Mouse (Mus musculus) c-Kit-positive CD71-positive TER-119-negative erythroid progenitor cells, embryonic 14.5 days (primary cell): ENCODE results near the gene Gabrp.

ENCODE experiments used
- DNase-seq: peaks from one replicate; pipeline ENCODE4 v3.0.0-alpha.2; 2013; ENCODE audit warnings: low read depth

Gabrp gene

DNA sequence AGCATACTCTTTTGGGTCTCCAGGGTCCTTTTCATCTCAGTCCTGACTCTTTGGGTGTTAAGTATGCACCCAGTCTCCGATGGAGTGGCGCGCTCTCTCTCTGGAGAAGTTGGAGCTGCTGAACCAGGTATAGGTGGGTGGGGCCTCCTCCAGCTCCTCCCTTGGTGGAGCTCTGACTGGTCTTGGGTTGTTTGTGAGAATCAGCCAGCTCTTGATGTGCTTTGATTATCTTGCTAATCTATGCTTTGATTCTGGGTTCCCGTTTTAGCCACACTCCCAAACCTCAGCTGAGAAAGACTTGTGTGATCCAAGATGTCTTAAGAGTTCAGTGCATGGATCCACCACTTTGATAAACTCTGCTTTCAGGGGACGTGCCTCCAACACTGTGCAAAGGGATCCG, at the start of gene Gabrp:
Gabrp (minus strand) TSS at position 101 of the 400 bp plus-strand sequence.
- no peak for DNase-seq

DNA sequence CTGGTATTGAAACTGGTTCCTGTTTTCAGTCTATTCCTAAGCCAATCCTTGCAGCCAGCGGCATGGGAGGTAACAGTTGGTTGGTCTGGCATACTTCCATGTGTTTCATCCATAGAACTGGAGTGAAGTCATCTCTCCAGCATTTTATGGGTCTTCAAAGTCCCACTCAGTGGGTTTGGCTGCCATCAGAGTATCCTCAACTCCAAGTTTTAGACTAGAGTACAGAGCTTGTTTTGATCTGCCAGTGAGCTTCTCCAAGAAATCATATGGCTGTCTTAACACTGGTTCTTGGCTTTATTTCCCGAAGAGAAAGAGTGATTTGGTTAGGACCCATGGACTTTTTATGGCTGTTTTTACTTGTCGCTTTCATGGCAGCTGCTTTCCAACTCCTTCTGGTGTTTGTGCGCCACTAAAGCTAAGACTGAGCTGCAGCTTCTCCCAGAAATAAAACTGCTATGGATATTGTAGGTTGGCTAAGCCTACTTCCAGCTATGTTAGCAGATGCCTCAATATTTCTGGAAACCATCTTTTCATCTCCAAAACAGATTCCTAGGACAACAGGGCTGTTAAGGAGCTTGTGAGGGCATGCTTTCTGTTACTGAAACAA, 48.5 kb upstream of the Gabrp start:
- DNase-seq: no peak

DNA sequence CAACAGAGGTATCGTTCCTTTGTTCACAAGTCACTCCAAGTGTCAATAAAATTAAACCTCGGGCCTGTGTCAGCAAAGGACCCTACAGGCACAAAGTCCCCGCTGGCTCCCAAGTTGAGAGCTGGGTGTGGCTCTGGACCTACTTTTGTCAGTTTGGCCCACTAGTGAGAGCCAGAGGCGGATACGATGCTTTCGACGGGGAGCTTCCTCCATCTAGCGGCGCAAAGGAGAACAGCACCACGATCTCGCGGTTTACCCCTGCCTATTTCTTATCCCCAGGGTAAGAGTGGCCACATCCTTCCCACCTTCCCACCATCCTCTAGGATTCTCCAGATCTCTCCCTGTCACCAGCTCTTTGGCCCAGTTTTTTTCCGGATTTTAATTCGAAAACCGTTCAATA, 35.5 kb upstream of the Gabrp start:
- peak; percentile 24 for DNase-seq

DNA sequence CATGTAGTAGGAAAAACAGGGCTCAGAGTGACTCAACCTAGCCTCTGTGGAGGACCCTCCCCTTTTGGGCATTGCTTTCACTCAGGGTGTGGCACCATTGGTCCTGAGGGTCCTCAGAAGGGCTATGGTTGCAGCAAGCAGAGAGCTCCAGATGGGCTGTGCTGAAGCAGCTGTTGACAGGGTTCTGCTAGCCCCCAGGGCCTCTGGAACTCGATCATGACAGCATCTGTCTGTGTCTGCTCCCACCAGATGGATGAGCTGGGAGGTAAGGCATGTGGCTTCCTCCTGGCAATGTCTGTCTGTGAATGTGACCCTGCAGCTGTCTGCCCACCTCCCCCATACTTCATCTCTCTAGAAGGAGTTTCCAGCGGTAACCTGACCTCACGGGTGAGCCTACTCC, 29.0 kb upstream of the Gabrp start:
- no peak for DNase-seq

DNA sequence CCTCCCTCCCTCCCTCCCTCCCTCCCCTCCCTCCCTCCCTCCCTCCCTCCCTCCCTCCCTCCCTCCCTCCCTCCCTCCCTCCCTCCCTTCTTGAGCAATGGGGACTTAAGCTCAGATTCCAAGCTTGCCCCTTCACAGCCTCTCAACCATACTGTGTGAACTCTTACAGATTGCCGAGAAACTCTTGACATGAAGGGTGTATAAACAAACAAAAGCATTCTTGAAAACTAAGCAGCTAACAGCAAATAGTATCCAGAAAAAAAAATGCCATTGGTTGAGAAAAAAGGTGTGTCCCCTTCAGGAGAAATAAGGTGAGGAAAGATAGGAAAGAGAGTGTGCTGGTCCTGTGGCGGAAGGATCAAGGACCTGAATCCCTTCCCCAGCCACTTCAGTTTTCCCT, 24.4 kb upstream of the Gabrp start:
- DNase-seq: no peak

DNA sequence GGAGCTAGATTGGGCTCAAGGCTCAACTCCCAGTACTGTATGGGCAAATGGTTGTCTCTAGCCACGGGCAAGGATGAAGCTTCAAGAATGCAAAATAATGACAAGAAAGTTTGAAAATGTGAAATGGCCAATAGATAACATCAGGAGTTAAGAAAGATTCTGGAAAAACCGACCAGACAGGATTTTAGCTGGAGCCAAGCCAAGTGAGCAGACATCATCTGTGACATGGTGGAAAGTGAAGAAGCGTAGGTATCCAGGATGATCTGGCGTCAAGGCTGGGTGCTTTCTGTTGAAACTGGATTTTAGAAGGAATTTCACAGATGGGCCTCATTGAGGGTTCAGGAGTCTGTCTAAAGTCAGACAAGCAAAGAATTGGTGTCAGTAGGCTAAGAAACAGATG, 20.2 kb upstream of the Gabrp start, which contains the start of gene D130052B06Rik:
D130052B06Rik (plus strand) TSS at position 317 of the 400 bp plus-strand sequence.
- no peak for DNase-seq

DNA sequence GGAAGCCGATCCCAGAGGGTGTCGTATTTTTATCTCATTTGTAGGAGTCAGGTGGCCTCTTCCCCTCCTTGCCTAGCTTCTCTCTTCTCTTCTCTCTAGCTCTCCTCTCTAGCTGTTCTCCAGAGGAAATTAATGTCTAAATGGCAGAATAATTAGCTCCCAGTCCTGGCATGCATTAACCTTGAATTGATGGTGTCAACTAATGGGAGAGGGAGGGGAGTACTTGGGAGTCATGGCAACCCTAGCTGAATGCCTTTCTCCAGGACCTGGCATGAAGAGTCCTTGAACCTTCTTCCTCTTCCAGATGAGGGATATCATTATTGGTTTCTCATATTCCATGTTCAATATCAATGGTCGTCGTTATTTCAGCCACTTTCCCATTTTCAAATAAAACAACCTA, 17.9 kb upstream of the Gabrp start:
- DNase-seq: no peak

DNA sequence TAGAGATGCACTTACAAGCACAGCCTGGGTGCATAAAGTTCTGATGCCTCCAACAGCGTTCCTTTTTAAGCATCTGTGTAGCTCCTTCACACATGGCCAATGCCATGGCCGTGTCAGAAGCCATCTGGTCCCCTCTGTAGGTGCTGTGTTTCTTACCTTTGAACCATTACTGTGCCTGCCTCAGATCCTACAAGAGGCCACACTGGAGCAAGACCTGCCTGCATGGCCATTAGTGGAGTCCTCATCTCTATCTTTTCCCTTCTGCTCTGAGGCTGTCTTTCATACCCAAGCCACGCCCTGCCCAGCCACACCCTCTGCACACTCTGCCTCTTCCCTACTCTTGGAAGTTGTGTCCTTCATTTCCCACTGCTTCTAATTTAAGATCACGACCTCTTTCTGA, 14.1 kb upstream of the Gabrp start:
- DNase-seq: no peak

DNA sequence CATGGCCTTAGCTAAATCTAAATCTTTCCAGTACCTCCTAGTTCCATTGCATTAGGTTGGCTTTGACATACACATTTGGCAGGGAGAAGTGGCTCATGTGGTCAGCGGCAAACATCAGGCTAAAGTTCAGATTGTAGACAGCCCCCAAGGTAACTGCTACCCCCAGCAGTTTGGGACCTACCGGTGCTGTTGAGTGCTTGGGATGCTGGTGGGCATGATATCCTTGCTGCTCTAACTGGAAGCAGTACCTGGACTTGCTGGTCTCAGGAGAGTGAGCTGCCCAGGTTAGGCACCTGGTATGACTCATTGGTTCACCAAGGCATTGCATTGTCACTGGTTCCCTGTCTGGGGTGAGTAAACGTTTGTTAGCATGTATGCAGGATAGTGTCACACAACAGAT, 12.0 kb upstream of the Gabrp start:
- no peak for DNase-seq

DNA sequence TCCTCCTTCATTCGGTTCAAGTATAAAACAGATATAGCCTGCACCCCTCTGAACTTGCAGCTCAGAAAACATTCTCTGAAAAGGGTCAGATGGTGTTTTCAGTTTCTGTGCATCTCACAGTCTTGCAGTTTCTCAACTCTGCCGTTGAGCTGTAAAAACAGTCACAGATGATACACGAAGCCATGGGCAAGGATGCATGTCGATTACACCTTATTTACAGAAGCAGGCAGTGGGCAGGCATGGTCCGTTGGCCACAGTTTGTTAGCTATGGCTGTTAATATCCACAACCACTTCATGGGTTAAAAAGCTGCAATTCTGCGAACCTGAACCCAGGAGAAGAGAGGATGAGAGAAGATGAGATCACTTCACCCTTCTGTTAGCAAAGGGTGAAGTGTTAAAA, 7.9 kb upstream of the Gabrp start:
- no peak for DNase-seq

DNA sequence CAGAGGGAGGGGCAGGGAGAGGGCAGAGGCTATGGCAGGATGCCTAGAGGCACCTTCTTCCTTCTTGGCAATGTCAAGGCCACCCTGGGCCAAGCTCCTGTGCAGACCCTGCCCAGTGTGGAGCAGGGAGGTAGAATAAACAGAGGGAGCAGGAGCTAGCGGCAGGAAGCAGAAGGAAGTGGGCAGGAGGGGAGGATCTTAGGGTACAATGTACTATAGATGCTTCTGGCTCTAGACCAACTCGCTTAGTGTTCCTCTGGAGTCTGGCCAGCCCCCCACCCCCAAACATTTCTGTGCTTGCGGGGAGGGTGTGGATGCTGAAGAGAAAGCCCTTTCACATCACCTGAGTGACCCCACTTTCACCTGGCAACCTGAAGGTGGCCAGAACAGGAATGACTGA, 862 bp upstream of the Gabrp start:
- no peak for DNase-seq

DNA sequence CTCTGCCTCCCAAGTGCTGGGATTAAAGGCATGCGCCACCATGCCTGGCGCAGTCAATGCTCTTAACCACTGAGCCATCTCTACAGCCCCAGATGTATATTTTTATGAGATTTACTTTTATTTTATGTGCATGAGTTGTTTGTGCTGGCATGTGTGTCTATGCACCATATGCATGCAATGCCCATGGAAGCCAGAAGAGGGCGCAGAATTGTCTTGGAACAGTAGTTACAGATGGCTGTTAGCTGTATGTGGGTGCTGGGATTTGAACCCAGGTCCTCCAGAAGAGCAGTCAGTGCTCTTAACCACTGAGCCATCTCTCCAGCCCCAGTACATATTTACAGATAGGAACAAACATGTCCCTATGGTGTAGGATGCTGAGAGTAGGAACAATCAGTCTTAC, 3.8 kb downstream of the Gabrp start:
- DNase-seq: peak; percentile 8

DNA sequence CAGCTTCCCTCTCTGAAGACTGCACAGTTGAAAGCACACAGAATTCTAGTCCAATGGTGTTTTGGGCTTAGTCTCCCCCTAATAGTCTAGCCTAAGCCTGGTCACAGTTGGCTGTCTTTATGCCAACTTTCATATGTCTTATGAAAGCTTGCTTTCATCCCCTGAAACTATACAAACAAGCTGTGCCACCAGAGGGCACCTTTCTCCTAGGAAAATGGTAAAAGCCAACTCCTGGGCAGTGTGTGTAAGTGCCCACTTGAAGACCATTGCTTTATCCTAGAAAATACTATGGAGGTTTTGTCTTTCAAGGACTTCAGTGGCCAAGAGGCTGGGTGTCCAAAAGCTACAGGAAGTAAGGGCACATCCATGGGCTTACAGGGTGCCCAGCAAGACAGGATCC, 8.3 kb downstream of the Gabrp start:
- DNase-seq: no peak

DNA sequence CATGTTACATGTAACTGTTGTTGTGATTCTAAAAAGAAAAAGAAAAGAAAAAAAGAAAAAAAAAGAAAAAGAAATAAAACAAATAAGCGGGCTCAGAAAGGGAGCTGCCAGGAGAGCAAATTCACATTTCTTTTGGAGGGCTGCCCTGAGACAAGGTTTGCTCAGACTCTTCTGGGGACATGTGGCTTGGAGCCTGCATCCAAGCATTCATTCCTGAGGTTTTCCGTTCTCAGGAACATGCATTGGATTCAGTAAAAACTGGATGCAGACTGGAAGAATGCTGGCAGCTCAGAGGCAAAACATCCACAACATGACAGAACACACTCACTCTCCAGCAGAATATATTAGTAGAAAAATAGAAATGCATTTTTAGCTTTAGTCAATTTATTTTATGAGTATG, 14.8 kb downstream of the Gabrp start:
- DNase-seq: no peak

DNA sequence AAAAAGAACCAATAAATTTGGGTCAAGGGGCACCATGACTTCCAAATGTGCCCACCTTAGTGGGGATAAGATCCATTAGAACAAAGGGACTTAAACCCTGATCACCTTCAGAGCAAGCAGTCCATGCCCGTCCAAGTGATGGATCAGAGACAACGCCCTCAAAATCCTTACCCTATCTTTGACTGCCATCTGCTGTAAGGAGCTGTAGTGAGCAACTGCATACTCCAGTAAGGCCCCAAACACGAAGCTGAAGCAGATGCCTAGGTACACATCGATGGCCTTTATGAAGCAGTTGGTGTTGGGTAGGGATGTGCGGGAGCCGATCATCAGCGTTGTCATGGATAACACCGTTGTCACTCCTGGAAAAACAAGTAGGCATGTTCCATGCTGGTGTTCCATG, 24.6 kb downstream of the Gabrp start:
- DNase-seq: peak; percentile 5

DNA sequence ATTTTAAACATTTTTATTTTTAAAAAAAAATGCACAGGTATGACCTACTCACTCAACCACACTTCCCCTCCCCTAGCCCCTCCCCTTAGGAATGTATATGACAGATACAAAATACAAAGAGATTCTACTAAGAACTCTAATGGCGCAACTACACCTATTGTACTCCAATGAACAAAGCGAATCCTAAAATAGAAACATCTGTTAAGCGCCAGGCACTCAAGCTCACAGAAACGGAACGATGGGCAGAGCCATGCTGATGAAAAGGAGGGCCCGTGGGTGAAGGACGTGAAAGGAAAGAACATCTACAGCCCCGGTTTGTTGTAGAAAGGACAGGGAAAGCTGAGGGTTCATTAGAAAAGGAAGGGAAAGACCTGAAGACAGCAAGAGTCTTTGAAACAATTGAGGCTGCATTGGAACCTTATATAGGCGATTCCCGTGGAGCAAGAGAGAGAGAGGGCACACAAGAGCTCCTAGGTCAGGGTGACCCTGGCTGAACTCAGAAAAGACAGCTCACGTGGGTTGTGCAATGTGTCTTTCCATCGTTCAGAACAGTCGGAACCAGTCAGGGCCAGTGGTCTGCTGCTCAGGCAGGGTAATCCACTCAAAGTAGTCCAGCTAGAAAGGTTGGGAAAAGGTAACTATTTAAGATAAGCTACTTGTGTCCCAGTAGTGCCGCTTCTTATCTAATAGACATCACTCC, 27.7 kb downstream of the Gabrp start:
- no peak for DNase-seq

DNA sequence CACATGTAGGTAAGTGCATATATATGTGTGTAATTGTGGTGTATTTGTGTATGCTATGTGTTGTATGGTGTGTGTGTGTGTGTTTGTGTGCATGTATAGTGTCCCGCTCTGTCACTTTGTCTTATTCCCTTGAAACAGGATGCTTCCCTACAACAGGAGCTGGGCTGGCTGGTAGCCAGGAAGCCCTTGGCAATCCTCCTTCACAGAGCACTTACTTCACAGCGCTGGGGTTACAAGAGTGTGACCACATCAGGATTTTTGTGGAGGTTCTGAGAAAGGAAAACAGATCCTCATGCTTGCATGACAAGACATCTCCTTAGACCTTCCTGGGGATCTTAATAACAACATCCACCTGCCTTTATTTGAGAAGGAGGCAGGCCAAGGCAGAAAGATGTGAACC, 31.4 kb downstream of the Gabrp start:
- DNase-seq: no peak

DNA sequence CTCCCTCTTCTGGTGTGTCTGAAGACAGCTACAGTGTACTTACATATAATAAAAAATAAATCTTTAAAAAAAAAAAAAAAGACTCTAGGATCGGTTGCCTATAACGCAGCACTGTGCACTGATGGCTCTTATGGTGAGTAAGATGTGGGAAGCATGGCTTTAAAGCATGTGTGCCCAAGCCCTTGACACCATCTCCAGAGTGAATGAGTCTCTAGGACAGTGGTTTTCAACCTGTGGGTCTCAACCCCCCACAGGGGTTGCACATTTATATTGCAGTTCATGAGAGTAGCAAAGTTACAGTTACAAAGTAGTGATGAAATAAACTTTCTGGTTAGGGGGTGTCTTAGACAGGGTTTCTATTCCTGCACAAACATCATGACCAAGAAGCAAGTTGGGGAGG, 33.8 kb downstream of the Gabrp start:
- no peak for DNase-seq

DNA sequence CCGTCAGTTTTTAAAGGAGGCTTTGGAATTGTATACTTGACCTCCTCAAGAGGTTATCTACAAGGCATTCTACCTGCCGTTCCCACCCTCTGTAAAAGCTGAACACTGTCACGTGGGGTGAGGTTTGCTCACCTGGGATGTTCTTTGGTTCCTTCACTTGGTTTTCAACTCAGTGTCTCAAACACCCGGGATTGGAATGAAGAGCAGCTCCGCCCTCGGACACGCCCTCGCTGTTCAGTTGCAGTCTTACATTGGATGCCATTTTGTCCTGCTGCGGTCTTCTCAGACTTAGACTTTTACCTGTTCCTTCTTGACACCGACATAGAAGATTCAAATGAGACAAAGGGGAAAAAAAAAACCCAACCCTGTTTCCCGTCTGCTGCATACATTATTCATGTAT, 34.6 kb downstream of the Gabrp start:
- no peak for DNase-seq

DNA sequence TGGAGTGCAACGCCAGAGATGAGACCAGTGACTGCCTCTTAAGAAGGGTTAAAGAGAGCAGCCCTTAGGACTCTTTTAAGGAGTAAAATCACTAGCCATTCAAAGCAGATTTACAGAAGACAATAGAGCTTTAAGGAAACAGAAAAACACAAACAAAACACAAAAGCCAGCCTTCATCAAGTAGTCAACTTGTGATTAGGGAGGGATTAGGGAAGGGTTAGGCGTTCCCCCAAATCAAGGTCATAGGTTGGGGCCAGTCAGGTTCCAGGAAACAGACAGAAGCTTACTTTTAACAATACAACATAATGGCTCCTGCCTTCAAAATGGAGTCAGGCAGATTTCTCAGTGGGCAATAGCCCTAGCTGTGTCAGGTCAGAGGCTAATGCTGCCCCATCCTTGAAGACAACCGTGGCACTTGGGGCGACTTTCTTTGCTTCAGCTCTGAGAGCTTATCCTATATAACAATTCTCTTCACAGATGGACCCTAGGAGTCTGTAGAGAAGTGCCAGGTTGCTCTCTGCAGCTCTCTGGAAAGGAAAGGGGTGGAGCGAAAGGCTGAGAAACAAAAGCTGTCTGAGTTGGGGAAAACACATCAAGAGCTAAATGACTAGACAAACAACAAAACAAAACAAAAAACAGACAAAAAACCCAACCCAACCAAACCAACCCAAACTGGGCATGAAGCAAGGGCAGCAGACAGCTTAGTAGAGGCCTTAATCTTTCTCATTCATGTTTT, 41.2 kb downstream of the Gabrp start:
- no peak for DNase-seq

DNA sequence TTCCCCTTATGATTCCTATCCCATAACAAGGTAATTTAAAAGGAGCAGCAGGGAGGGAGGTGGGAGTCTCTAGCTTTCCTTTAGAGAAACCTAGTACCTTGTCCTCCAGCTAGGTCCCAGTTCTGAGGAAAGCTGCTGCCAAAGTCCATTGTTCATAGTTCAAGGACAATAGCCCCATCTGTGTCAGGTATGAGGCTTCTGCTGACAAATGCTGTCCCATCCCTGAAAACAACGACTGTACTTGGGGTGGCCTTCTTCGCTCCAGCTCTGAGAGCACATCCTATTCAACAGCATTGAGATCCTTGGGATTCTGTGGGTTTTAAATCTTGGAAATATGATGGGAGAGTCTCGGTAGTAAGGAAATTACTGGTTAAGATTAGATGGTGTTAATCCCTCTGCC, 42.1 kb downstream of the Gabrp start:
- DNase-seq: no peak

DNA sequence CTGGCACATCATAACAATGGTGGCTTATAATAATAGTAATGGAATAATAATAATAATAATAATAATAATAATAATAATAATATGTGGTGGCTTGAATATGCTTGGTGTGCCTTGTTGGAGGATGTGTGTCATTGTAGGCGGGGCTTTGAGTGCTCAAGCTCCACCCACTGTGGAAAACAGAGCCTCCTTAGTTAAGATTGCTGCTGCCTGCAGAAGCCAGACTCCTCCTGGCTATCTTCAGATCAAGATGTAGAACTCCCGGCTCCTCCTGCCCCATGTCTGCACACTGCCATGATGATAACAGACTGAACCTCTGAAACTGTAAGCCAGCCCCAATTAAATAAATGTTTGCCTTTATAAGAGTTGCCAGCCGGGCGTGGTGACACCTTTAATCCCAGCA, 44.2 kb downstream of the Gabrp start:
- no peak for DNase-seq

DNA sequence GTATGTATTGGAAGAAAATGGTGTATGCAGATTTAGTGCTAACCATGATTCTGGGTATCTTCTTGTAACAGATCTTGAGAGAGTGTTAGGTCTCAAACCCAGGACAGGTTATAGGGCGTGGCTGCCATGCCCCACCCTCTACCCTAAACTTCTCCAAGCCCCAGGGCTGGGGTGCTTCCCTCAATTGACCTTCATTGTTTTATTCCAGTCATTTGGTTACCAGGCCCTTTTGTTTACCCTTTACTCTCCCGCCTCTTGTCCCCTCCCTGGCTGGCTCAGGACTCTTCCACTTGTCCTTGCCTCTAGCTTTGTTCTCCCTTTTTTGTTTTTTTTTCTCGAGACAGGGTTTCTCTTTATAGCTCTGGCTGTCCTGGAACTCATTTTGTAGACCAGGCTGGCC, 45.2 kb downstream of the Gabrp start:
- DNase-seq: no peak

DNA sequence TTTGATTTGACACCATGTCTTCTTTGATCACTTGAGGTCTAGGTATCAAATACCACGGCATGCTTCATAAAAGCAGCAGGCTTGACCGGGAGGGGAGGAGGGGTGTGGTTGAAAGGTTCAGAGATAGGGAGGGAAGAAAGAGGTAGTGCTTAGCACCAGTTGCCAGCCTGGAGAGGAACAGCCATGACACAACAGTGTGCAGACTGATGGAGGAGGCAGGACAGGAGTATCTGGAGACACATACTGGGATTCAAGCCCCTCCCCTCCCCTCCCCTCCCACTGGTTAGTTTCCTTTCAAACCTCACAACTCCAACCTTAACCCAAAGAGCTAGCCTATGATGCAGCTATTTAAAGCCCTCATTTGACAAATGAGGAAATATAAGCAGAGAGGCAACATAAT, 49.2 kb downstream of the Gabrp start:
- no peak for DNase-seq
